Mouse (Mus musculus) frontal cortex, postnatal 36 days (tissue): ENCODE measurements around the gene Ntn5.
"Not testable (repeated sequence)": the region's sequence is repeated elsewhere in the genome, so short reads cannot be mapped to it uniquely, and the experiment has no call there.

Source experiments
- DNase-seq, 2 experiments: peaks; one replicate each; pipeline ENCODE4 v3.0.0; 2022; ENCODE audit warnings: low spot score in 2 of 2

Ntn5 gene

DNA sequence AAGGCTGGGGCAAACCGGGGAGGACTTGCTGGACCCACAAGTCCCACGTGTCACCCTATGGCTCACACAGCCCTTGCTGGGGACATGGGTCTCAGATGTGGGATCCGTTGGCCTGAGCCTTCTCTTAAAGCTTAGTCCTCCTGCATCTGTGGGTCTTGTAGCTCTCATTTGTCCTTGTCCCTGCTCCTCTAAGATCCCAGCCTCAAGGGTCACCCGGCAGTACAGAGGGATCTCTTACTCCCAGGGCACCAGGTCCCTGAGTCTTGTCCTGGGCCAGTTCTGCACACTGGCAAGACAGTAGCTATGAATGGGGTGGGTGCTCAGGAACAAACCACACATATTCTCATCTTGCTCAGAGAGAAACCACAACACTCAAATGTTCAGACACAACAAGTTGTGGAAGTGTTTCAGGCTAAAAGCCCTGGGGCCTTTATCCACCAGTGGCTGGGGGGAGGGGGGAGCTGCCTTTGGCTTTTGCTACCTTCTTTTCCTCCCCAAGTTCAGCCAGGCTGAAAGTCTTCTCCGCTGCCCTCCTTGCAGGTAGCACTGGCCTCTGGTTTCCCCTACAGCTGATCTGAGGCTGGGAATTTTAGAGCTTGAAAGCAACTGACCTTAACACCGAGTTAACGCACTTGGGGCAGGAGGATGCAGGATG lies at the start of gene Ntn5:
Gene Ntn5, plus strand, starts transcription at position 627 of the 655 bp plus-strand sequence.
- no peak for DNase-seq

DNA sequence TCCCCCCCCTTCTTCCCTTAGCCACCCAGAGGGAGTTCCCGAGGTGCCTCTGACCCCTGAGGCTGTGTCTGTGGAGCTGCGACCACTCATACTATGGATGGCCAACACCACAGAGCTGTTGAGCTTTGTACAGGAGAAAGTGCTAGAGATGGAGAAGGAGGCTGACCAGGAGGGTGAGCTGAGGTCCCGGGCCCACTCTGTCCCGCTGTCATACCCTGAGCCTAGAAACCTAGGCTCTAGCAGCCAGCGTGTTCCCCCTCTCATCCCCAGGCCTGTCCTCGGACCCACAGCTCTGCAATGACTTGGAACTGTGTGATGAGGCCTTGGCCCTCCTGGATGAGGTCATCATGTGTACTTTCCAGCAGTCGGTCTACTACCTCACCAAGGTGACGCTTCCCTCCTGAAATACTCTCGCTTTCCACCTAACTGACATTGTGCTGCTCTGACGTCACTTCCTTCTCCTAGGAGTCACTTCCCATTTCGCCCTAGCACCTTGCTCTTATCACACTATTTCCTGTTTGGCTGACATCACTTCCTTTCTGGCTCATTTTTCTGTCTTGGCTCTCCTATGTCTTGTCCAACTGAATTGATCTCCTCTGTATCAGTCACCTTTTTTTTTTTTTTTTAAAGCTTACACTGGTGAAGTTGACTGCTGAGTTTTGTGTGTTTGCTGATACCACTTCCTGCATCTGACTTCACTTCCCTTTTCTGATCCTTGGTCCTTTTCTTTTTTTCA lies 48.7 kb upstream of the Ntn5 start:
- DNase-seq = no peak

DNA sequence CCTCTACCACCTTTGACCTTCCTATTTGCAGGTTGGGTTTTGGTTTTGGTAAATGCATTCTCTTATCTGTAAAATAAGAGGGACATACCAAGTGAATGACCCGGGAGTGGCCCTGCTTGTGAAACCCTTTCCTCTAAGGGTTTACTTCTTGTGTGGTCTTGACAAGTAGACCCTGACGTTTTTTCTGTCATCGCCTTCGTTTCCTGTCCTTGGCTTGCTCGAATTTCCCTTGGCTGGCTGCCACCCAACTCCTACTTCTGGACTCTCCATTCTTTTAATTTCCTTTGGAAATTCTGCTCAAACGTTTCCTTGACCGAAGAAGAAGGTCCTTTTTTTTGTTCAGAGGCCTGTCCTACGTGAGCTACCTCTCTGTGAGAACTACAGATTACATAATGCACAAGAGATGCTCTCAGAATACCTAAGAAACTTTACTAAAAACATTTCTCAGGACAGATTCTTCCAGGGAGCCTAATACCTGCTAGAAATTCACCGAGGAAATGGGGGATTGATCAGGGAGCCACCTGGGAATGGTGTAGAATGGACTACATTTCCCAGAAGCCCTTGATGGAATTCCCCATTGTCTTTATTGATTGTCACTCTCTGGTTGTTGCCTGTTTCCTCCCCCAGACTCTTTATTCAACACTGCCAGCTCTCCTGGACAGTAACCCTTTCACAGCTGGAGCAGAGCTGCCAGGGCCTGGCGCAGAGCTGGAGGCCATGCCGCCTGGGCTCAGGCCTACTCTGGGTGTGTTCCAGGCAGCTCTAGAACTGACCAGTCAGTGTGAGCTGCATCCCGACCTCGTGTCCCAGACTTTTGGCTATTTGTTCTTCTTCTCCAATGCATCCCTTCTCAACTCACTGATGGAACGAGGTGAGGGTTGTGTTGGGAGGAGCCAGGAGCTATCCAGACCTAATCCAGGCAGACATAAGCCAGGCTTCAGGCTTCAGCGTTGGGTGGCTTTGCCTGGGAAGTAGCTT lies 47.8 kb upstream of the Ntn5 start:
- no peak for DNase-seq

DNA sequence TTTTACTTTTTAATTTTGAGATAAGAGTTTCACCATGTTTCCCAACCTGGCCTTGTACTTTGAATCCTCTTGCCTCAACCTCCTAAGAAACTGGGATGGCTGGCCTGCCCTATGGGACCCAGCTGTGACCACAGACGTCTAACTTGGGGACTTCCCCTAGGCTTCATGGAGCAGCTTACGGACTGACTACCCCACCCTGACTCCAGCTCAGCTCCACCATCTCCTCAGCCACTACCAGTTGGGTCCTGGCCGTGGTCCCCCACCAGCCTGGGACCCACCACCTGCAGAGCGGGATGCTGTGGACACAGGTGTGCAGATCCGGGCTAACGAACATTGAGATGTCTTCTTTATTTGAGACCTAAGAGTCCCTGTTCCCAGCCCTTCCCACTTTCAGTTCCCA lies 46.1 kb upstream of the Ntn5 start:
- no peak for DNase-seq

DNA sequence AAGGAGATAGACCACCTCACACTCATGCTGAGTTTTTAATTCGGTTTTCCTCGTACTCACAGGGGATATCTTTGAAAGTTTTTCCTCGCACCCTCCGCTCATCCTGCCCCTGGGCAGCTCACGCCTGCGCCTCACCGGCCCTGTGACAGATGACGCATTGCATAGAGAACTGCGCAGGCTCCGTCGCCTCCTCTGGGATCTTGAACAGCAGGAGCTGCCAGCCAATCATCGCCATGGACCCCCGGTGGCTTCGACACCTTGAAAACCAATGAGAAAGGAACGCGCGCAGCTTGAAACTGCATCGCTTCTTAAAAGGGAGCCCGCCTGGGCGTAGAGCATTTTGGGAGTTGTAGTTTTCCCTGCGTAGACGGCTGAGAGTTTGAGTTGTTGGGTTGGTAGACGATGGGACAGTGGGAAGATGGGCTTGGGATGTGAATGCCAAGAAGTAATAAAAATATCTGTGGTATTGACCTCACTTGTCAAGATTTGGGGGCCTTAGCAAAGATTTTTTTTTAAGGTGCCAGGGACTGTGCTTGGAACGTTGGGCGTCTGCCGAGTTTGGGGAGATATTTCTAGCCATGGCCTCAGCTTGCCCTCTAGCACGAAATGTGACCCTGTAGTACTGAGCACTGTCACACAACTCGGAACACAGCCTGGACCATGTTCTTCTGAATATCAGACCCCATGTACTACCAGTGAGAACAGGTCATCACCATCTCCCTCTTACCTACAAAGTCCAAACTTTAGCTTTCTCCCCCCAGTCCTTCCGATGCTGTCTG lies 45.0 kb upstream of the Ntn5 start:
- DNase-seq = peak; percentile 92 to 98

DNA sequence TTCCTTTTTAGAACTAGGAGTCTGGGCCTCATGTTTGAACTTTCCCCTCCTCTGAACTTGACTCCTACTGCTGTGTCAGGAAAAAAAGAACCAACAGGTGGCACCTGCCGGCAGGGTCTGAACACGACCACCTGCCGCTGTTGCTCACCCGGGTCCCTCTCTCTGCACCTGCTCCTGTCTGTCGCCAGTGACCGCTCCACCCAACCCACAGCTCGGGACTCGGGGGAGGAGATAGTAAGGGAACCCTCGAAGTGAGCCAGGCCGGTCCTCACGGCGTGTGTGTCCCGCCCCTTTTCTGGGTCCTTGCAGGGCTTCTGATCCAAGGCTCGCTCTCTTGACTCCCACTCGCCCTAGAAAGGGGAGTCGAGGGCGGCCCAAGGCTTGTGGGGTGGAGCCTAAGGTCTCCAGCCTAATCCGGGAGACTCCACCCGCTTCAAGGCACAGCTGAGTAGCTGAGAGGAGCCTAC lies 44.2 kb upstream of the Ntn5 start, which contains the start of gene Mamstr:
Gene Mamstr, plus strand, starts transcription at position 417 of the 467 bp plus-strand sequence.
- DNase-seq = no peak

DNA sequence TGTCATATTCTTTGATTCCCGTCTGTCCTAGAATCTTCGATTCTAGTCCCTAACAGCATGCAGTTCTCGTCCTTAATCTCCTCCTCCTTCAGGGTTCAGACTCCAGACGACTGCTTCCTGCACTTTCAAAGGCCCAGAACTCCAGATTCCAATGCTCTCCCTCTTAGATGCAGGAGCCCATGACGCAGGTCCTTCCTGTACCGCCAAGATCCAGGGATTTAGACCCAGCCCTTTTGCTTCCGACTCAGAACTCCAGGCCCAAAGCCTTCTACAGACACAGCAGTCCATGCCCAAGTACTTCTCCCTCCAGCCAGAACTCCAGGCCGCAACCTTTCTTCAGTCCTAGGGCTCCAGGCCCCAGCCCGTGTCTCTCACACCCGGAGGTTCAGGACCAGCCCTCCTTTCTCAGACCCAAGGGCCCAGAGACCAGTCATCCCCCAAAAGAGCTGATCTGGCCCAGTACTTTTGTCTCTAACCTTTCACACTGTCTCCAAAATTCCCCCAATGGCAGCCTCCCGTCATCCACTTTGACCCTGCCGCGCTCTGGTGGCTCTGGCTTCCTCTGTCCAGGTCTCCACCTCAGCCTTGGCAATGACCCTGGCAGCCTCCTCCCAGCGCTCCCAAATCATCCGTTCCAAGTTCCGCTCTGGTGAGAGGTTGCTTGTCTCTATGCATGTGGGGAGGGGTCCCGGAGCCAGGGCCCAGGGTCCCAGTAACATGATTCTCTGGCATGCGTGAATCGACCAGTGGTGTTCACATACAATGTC lies 43.4 kb upstream of the Ntn5 start:
- no peak for DNase-seq

DNA sequence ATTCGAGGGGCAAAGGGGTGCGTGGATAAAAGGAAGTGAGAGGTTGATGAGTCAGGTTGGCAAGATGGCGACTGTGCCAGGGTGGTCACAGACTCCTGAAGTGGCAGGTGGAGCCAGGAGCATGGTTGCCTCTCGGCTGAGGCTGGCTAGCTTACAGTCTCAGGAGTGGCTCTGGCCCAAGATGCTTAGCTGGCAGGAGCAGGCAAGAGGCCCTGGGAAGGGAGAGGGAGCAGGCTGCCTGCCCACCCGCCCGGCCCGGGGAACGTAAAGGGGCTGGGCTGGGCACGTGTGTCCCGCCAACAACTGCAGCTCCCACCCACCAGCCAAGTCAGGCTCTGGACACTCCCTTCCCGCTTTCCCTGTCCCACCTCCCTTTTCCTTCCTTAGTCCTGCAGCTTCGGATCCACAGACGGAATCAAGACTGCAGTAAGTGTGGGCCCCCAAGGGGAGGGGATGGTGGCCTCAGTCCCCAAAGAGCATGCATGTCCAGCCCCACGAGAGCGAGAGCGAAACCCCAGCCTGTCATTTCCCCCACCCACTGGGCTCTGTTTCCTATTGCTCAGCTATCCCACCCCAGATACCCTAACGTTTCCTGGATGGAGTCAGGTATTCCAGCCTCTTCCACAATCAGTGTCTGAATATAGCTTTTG lies 42.3 kb upstream of the Ntn5 start:
- no peak for DNase-seq

DNA sequence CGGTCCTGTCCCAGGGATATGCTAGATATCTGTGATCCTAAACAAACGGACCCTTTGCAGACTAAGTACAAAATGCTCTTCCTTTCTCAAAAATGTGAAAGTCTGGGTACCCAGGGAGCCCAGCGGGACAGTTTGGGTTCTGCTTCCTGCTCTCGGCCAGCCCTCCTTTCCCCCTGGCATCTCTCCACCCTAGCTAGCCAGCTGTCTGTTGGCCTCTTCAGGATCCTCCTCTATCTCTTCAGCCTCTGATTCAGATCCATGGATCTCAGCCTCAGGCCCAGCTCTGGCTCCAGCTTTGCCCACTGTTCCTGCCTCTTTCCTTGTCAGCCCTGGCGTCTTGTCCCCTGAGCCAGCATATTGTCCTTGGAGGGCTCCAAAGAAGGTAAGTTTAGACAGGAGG lies 41.7 kb upstream of the Ntn5 start:
- no peak for DNase-seq

DNA sequence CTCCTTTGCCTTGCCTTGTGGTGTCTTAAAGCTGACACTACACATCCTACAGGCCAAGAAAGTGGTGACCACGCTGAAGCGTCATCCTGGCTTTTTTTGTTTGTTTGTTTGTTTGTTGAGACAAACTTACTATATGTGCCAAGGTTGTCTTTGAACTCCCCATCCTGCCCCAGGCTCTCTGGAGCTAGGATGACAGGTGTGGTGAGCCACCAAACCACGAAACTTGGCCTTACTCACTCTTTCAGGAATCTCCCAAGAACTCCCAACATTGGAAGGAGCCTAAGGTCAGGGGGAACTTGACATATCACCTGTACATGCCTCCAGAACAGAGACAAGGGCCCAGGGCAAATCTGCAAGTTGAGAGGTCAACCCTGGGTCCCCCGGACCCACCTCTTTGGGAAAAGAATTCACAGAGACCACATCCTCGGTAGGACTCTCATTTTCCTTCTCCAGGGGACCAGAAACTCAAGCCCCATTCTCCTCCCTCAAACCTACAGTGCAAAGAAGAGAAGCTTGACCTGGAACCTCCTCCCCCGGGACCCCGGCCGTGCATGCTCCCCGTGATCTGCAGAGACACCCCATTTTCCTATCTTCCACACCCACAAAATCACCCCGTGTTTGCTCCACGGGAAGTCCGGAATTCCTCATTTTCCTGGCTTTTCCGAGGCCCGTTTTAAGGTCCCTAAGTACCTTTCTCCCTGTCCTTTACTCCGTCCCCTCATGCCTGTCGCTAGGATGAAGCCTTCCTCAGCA lies 41.1 kb upstream of the Ntn5 start:
- DNase-seq = no peak

DNA sequence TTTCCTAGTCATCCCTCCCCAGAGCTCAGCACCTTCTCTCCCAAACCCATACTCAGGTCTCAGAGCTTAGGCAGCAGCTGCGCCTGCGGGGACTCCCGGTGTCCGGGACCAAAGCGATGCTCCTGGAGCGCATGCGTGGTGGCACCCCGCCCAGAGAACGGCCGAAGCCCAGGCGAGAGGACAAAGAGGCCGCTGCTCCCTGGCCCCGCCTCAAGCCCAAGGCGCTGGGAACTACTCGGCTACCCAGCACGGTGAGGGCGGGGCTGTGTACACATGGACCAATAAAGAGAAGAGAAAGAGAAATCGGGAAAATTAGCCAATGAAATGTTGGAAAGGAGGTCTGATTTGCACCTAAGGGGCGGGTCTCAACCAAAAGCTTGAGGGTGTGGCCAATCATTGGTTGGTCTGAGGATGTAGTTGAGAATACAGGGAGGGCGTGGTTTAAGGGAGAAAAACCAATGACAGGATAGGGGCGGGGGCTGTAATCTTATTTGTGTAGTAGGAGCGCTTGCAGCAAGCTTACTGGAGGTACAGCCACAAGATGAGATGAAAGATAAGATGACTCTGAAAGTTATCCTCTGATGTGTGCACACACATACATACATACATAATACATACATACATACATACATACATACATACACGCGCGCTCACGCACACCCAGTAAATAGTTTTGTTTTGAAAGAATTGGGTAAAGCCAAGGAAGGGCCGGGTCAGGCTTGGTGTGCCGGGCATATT lies 40.2 kb upstream of the Ntn5 start:
- DNase-seq = peak; percentile 91 to 93

DNA sequence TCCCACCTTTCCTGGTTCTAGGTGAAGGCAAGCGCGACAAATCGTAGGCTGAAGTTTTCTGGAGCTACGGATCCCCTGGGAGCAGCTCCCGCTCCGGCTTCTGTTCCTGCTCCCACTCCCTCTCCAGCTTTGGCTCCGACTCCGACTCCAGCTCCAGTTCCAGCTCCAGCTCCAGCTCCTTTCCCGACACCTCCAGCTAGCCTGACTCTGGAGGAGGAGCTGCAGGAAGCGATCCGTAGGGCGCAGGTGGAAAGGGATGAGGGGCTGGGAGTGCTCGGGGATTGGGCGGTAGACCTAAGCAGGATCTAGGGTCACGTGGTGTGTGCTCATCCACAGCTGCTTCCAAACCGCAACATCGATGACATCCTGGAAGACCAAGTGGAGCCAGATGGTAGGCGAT lies 39.6 kb upstream of the Ntn5 start:
- peak; percentile 75 to 77 for DNase-seq

DNA sequence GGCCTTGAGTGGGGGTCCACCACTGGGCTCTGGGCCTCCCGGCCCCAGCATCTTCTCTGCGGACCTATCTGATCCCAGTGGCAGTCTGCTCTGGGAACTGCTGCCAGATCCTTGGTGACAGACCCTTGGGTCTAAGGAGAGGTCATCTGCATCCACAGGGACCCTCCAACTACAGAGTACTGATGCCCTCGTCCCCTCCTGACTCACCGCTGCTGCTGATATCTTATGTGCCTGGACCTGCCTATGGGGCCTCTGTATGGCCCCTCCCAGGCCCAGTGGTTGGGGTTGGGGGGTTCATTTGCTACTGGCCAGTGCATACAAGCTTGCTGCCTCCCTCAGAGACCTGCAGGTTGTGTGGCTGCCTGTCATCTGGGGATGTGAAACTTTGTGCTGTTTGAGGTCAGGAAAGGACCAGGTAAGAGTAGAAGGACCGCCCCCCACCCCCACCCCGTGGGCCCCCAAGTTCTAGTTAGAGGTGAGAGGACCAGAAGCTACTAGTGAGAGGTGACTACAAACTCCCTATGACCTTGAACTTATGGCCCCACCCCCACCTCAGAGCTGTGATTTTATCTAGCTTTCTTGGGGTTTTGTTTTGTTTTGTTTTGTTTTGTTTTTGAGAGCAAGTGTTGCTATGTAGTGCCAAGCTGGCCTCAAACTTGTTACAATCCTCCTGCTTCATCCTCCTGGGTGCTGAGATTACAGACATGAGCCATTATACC lies 38.8 kb upstream of the Ntn5 start:
- DNase-seq = no peak

DNA sequence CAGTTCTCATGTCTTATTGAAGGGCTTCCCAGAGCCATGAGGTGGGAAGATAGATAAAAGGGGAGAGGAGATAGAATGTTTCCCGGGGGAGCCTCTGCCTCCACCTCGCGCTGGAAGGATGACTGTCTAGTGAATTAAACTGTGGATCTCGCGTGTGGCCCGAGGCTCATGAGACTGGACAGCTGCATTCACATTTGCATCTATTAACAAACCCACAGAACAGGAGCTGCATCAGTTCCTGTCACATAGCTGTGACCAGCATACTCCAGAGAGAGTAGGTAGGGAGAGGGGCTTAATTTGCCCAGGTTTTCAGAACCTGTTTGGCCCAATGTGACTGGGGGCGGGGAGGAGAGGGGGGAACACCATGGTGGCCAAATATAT lies 38.2 kb upstream of the Ntn5 start:
- no peak for DNase-seq

DNA sequence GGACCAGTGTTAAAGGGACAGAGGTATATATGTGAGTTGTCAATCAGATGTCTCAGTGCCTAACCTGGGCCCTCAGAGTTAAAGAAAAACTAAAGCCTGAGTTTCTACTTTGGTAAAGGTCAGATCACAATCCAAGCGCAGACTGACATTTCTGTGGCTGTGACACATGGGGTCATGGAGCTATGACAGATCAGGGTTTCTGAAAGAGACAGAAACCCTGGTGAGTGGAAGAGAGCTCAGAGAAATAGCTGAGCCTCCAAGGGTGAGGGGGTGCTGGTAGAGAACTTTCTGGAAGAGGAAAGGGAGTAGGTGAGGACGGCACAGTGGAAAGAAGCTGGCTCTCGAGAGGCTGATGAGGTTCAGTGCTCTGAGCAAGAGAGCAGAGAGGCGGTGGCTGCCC lies 37.2 kb upstream of the Ntn5 start:
- DNase-seq = no peak

DNA sequence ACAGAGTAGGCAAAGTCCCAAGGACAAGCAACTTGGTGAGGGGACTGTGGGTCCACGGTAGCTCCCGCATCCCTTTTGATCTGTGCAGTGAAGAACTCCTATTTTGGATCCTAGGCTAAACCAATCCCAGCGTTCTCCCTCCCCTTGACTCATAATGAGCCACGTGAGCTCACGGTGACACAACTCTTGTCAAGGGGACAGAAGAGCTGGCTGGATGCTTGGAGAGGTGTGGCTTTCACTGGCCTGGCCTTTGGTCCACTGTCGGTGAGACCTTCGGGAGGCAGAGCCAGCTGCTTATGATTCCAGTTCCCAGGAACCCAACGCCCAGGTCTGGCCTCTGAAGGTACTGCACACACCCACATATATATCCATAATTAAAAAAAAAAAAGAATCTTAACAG lies 34.5 kb upstream of the Ntn5 start:
- no peak for DNase-seq

DNA sequence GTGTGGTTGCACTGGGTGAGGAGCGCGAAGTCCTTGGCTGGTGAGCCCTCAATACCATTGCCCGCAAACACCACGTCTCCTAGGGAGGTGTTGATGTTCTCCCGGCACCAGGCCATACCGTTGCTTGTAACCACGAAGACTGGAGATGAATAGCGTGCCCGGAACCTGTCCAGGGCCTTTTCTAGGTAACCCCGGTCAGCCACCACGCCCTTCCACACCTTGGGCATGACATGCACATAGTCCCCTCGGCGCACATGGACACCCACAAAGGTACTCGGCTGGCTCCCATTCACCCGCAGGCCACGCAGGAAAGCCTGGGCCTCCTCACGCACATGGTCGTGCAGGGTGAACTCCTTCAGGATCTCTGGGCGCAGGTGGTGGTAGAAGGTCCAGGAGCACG lies 33.3 kb upstream of the Ntn5 start:
- not testable (repeated sequence) for DNase-seq

DNA sequence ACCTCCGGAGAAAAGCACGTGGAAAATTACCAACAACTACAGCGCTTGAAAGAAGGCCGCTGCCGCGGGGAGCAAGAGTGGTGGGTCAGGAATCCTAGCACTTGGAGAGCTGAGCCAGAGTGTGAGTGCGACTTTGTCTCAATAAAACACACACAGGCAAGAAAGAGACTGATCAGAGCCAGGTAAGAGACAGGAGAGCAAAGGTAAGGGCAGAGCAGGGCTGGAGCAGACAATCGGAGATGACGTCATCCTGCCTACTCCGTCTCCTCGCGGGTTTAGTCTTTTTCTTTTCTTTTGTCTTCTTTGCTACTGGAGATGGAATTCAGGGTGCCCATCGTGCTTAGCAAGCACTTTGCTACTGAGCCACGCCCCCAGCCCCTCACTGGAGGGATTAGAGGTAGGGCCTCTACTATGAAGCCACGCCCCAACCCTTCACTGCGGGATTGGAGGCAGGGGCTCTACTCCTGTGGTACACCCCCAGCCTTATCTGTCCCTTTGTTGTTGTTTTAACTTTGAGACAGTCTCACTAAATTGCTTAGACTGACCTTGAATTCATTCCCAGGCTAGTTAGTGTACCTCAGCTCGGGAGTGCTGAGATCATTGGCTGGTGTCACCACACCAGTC lies 29.3 kb upstream of the Ntn5 start:
- DNase-seq = no peak
